Comparison of ENCODE assay signal across 7 mouse cellular contexts in the genomic region with DNA sequence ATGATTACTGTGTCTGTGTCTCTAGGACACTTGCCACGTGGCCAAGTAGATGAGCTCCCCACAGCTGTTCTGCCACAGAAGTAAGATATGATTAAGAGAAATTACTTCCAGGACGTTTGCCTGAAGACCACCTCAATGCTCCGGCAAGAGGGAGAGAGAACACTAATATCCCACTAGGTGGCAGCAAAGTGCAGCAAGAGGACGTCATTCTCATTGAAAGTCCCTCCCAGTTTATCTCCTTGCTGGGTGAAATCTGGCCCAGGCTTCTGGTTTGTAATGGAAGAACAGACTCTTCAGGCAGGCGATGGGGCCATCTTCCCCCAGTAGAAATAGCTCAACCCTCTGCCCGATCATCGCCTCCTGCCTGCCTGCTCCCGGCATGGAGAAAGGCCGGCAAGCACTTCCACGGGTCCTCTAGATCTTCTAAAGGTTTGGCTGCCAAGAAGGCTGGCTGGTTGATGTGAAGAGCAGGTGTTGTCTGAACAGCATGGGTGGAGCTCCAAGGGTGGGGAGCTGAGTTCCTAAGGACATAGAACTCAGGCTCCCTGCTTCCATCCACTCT. TPM values are rescaled to one million over a fixed set of nuclear protein-coding genes. Genes with fewer than 3 reads are reported as not detected.
A peak's percentile ranks its signal among the peaks of the same experiment; 100 is the strongest.
DNase-seq lines count a peak whose midpoint lies in the region; ATAC-seq lines count a peak whose summit lies in the region.

No protein-coding gene starts in this region.

- intact Hi-C loops in gastrocnemius, postnatal 14 days (cut with DNase I; ENCODE audit: low total_unique reads), result loop anchor here (10.0 kb wide), 1 partner anchor 242 kb away; the partner anchor contains the start of gene Nr2e3

- peak; percentile 54 for ATAC-seq in inflammation-experienced regulatory T-cells, adult 6 months

- DNase-seq in adrenal gland, adult 2 months, result peak; percentile 60
- peak; percentile 93 for DNase-seq in embryo, embryonic 10 days (ENCODE audit: low spot score)
- DNase-seq in gastrocnemius, postnatal 14 days, result peak; percentile 64
- DNase-seq in left cerebral cortex, adult 9 months (ENCODE audit: low spot score in 2 of 2), result peak; percentile 52 to 86
- peak; percentile 91 for DNase-seq in mesoderm, embryonic 11.5 days (ENCODE audit: low read depth, low spot score)
- DNase-seq in skeletal muscle tissue, adult 2 months (ENCODE audit: low read depth, low spot score), result peak; percentile 73

RNA-seq across cellular contexts. Expression of gene Senp8, which starts 27.3 kb away (rescaled TPM):
- total RNA-seq in adrenal gland, adult 2 months (2021), result 10 to 100 TPM in 1 of 2 experiments, 1 to 10 TPM in 1; 7.5 to 10.4 TPM
- polyA plus RNA-seq in adrenal gland, adult 2 months (2012; rRNA removed), result 0.65 and 2.7 TPM in 2 replicates
- 10 to 100 TPM in 1 of 2 experiments, 1 to 10 TPM in 1; 6.0 to 10.3 TPM for total RNA-seq in gastrocnemius, postnatal 14 days (2021)
- 1 to 10 TPM; 3.5 to 7.0 (median 4.7) TPM for polyA plus RNA-seq in inflammation-experienced regulatory T-cells, adult 6 months (2017; shearing (Covaris generic))

RNA-seq across cellular contexts. Expression of gene Myo9a, which starts 27.5 kb away (rescaled TPM):
- total RNA-seq in adrenal gland, adult 2 months (2021), result 10 to 100 TPM; 14.1 to 17.5 TPM
- polyA plus RNA-seq in adrenal gland, adult 2 months (2012; rRNA removed), result 0.28 and 0.45 TPM in 2 replicates
- total RNA-seq in gastrocnemius, postnatal 14 days (2021), result 10 to 100 TPM in 1 of 2 experiments, 1 to 10 TPM in 1; 9.7 to 14.5 TPM
- polyA plus RNA-seq in inflammation-experienced regulatory T-cells, adult 6 months (2017; shearing (Covaris generic)), result 10 to 100 TPM; 19.0 to 60.9 (median 50.9) TPM

RNA-seq across cellular contexts. Expression of gene Gramd2, which starts 43.2 kb away (rescaled TPM):
- total RNA-seq in adrenal gland, adult 2 months (2021), result under 1 TPM in 1 of 2 experiments, not detected in 1; 0.40 TPM
- 0.09 and 0.17 TPM in 2 replicates for polyA plus RNA-seq in adrenal gland, adult 2 months (2012; rRNA removed)
- under 1 TPM; 0.09 to 0.18 TPM for total RNA-seq in gastrocnemius, postnatal 14 days (2021)
- polyA plus RNA-seq in inflammation-experienced regulatory T-cells, adult 6 months (2017; shearing (Covaris generic)), result not detected

Comparison
In these comparisons a context has a peak if more than half of its experiments do, and no peak if none do; other contexts are left out.
1. Peak in every context shown above with its lines: DNase-seq and ATAC-seq.